Mouse (Mus musculus) layer of hippocampus, adult 2 months (tissue): Measurements from ENCODE around the gene Gm45713. TPM values are rescaled to one million over a fixed set of nuclear protein-coding genes. Genes with fewer than 3 reads are reported as not detected.
"Not testable (repeated sequence)": the region's sequence is repeated elsewhere in the genome, so short reads cannot be mapped to it uniquely, and the experiment has no call there.

Experiments
- DNase-seq, 2 experiments: peaks; one replicate each; pipeline ENCODE4 v3.0.0; 2022; ENCODE audit warnings: low spot score in 2 of 2
- H3K27ac ChIP-seq: fragments of 200-600 bp; 2 replicates; pipeline ENCODE4 v1.8.1; 2022
- H3K4me3 ChIP-seq: fragments of 200-600 bp; 2 replicates; pipeline ENCODE4 v1.8.1; 2022; ENCODE audit warnings: mild to moderate bottlenecking
- CTCF ChIP-seq: fragments of 200-600 bp; conservative IDR thresholded peaks from 2 replicates; pipeline ENCODE4 v1.8.1; 2022; ENCODE audit warnings: antibody characterized with exemption, mild to moderate bottlenecking, moderate library complexity
- total RNA-seq, 2 experiments: library from RNA; stranded (reverse); gene quantifications; 2 replicates each; pipeline ENCODE4 v1.2.3; 2021

Gm45713 gene
- total RNA-seq, 2 experiments from 2014 or later = not detected

GRCm38 (mm10) chr7:45104941-45105340 is 31.1 kb downstream of the Gm45713 start:
- no peak overlapping the region for H3K27ac ChIP-seq
- no peak for TF ChIP-seq CTCF
- no peak for DNase-seq
- H3K4me3 ChIP-seq = no peak overlapping the region

GRCm38 (mm10) chr7:45103652-45104180 is 32.3 kb downstream of the Gm45713 start, which contains the start of gene Fcgrt:
Gene Fcgrt (minus strand): TSS chr7:45103851.
- peak in 1 of 2 experiments; percentile 48 for DNase-seq
- Histone ChIP-seq H3K27ac (peak within 1 kb of the TSS; percentile 81), H3K4me3 (peak within 1 kb of the TSS; percentile 46)
- TF ChIP-seq CTCF = no peak

GRCm38 (mm10) chr7:45102940-45103585 is 33.0 kb downstream of the Gm45713 start:
- DNase-seq = no peak
- TF ChIP-seq CTCF = no peak
- Histone ChIP-seq H3K27ac (peak overlapping the region; percentile 81), H3K4me3 (peak overlapping the region; percentile 46)

- TF ChIP-seq CTCF = no peak
- Histone ChIP-seq H3K27ac (no peak overlapping the region), H3K4me3 (peak overlapping the region; percentile 46)
- no peak for DNase-seq
Measured at GRCm38 (mm10) chr7:45102441-45102840, 33.6 kb downstream of the Gm45713 start.

GRCm38 (mm10) chr7:45100046-45100445 is 36.0 kb downstream of the Gm45713 start:
- TF ChIP-seq CTCF = no peak
- DNase-seq = no peak
- no peak overlapping the region for H3K4me3 ChIP-seq
- no peak overlapping the region for H3K27ac ChIP-seq

- peak; percentile 60 for TF ChIP-seq CTCF
- Histone ChIP-seq H3K4me3 (no peak overlapping the region), H3K27ac (no peak overlapping the region)
- DNase-seq = no peak
Measured at GRCm38 (mm10) chr7:45098541-45099240, 37.3 kb downstream of the Gm45713 start.

GRCm38 (mm10) chr7:45097479-45097878 is 38.6 kb downstream of the Gm45713 start:
- H3K27ac ChIP-seq = no peak overlapping the region
- TF ChIP-seq CTCF = no peak
- no peak for DNase-seq
- no peak overlapping the region for H3K4me3 ChIP-seq

- DNase-seq, H3K27ac ChIP-seq, H3K4me3 ChIP-seq: not testable (repeated sequence)
Measured at GRCm38 (mm10) chr7:45095965-45096364, 40.1 kb downstream of the Gm45713 start.

- no peak overlapping the region for H3K27ac ChIP-seq
- no peak for TF ChIP-seq CTCF
- no peak overlapping the region for H3K4me3 ChIP-seq
- DNase-seq = no peak
Measured at GRCm38 (mm10) chr7:45095367-45095766, 40.7 kb downstream of the Gm45713 start.

GRCm38 (mm10) chr7:45094121-45094520 is 41.9 kb downstream of the Gm45713 start:
- Histone ChIP-seq H3K4me3 (no peak overlapping the region), H3K27ac (no peak overlapping the region)
- DNase-seq = no peak
- TF ChIP-seq CTCF = no peak

- no peak for DNase-seq
- Histone ChIP-seq H3K4me3 (no peak overlapping the region), H3K27ac (no peak overlapping the region)
- no peak for TF ChIP-seq CTCF
Measured at GRCm38 (mm10) chr7:45093516-45093905, 42.5 kb downstream of the Gm45713 start.

GRCm38 (mm10) chr7:45092828-45093515 is 43.1 kb downstream of the Gm45713 start:
- Histone ChIP-seq H3K27ac (no peak overlapping the region), H3K4me3 (no peak overlapping the region)
- no peak for DNase-seq
- TF ChIP-seq CTCF = no peak

GRCm38 (mm10) chr7:45092048-45092447 is 44.0 kb downstream of the Gm45713 start, which contains the start of gene Rcn3:
Gene Rcn3 (minus strand): TSS chr7:45092221.
- Histone ChIP-seq H3K27ac (no peak within 1 kb of the TSS), H3K4me3 (peak within 1 kb of the TSS; percentile 36)
- no peak for TF ChIP-seq CTCF
- peak in 1 of 2 experiments; percentile 29 for DNase-seq
